Mouse (Mus musculus) erythroblast, adult 5-6 weeks (primary cell): Measurements from ENCODE around the gene Ntrk2. TPM values are rescaled to one million over a fixed set of nuclear protein-coding genes. Genes with fewer than 3 reads are reported as not detected.
"Not testable (repeated sequence)": the region's sequence is repeated elsewhere in the genome, so short reads cannot be mapped to it uniquely, and the experiment has no call there.

Experiments
- ATAC-seq: replicated peaks from 2 replicates; pipeline ENCODE4 v1.8.0; 2016; ENCODE audit warnings: moderate number of reproducible peaks, mild to moderate bottlenecking, moderate TSS enrichment, inconsistent platforms; ENCODE audit not compliant: poor library complexity, low FRiP score, severe bottlenecking
- total RNA-seq, 2 experiments: library from RNA; stranded (forward) in 1 of 2; stranded (reverse) in 1 of 2; fragments of 150-400 nt in 1 of 2; fragments of 200-764, 138-1000 nt in 1 of 2; gene quantifications; 2 replicates each; pipeline versions ENCODE4 v1.2.3 to v1.2.4; 2015 to 2017; ENCODE audit warnings: low replicate concordance in 2 of 2

Ntrk2 gene
- total RNA-seq, 2 experiments from 2014 or later = 0.38 TPM; not detected in 1

- no peak for ATAC-seq
These were observed 285.9 kb downstream of the Ntrk2 start for GRCm38 (mm10) chr13:59092045-59092857.

- no peak for ATAC-seq
These were observed 286.4 kb downstream of the Ntrk2 start for GRCm38 (mm10) chr13:59092858-59093154.

GRCm38 (mm10) chr13:59094722-59095121, 288.4 kb downstream of the Ntrk2 start:
- no peak for ATAC-seq

GRCm38 (mm10) chr13:59095811-59096391, 289.5 kb downstream of the Ntrk2 start:
- ATAC-seq = no peak

GRCm38 (mm10) chr13:59100086-59100485, 293.7 kb downstream of the Ntrk2 start:
- ATAC-seq = no peak

- ATAC-seq = not testable (repeated sequence)
These were observed 301.4 kb downstream of the Ntrk2 start for GRCm38 (mm10) chr13:59107791-59108190.

- no peak for ATAC-seq
These were observed 303.7 kb downstream of the Ntrk2 start for GRCm38 (mm10) chr13:59110107-59110506.

- ATAC-seq = no peak
These were observed 308.3 kb downstream of the Ntrk2 start for GRCm38 (mm10) chr13:59114684-59115083.

GRCm38 (mm10) chr13:59115551-59115950, 309.2 kb downstream of the Ntrk2 start:
- ATAC-seq = no peak

GRCm38 (mm10) chr13:59117233-59117632, 310.9 kb downstream of the Ntrk2 start:
- ATAC-seq = no peak

GRCm38 (mm10) chr13:59119596-59120394, 313.4 kb downstream of the Ntrk2 start:
- ATAC-seq = no peak

- no peak for ATAC-seq
These were observed 336.9 kb downstream of the Ntrk2 start for GRCm38 (mm10) chr13:59143141-59143744.

- ATAC-seq = no peak
These were observed 338.0 kb downstream of the Ntrk2 start for GRCm38 (mm10) chr13:59144321-59144856.

- no peak for ATAC-seq
These were observed 339.5 kb downstream of the Ntrk2 start for GRCm38 (mm10) chr13:59145677-59146555.

GRCm38 (mm10) chr13:59146616-59147015, 340.2 kb downstream of the Ntrk2 start:
- ATAC-seq = no peak

GRCm38 (mm10) chr13:59147976-59148375, 341.6 kb downstream of the Ntrk2 start:
- no peak for ATAC-seq

GRCm38 (mm10) chr13:59148793-59149192, 342.4 kb downstream of the Ntrk2 start:
- no peak for ATAC-seq

- ATAC-seq = no peak
These were observed 357.6 kb downstream of the Ntrk2 start for GRCm38 (mm10) chr13:59164015-59164414.

- ATAC-seq = no peak
These were observed 367.5 kb downstream of the Ntrk2 start for GRCm38 (mm10) chr13:59173840-59174239.
